Mouse (Mus musculus) hindbrain, embryonic 16.5 days (tissue): ENCODE results near the gene Srf. TPM values are rescaled to one million over a fixed set of nuclear protein-coding genes. Genes with fewer than 3 reads are reported as not detected.
"Not testable (repeated sequence)": the region's sequence is repeated elsewhere in the genome, so short reads cannot be mapped to it uniquely, and the experiment has no call there.

Source experiments
- ATAC-seq: fragments of 200-750 bp; cut with Nextera tagmentation; 2 replicates; pipeline ENCODE4 v1.8.0; 2017; ENCODE audit warnings: moderate TSS enrichment, moderate library complexity
- H3K27ac ChIP-seq: fragments of 300-500 bp; sonication (generic); 2 replicates; pipeline ENCODE4 v1.5.1; 2014; ENCODE audit warnings: low read depth, mild to moderate bottlenecking, control low read depth, low read length, moderate library complexity
- H3K27me3 ChIP-seq: fragments of 300-500 bp; sonication (generic); replicated peaks from 2 replicates; pipeline ENCODE4 v1.6.1; 2014; ENCODE audit warnings: low read length; ENCODE audit not compliant: control insufficient read depth, insufficient read depth
- H3K36me3 ChIP-seq: fragments of 300-500 bp; sonication (generic); 2 replicates; pipeline ENCODE4 v1.6.1; 2014; ENCODE audit warnings: mild to moderate bottlenecking, low read length, moderate library complexity, mixed read lengths; ENCODE audit not compliant: control insufficient read depth, insufficient read depth
- H3K4me1 ChIP-seq: fragments of 300-500 bp; sonication (generic); 2 replicates; pipeline ENCODE4 v1.6.1; 2014; ENCODE audit warnings: low read depth, low read length; ENCODE audit not compliant: control insufficient read depth, insufficient read depth
- H3K4me2 ChIP-seq: fragments of 300-500 bp; sonication (generic); 2 replicates; pipeline ENCODE4 v1.6.1; 2014; ENCODE audit warnings: mild to moderate bottlenecking, low read length, control low read depth, moderate library complexity
- H3K4me3 ChIP-seq: fragments of 300-500 bp; sonication (generic); 2 replicates; pipeline ENCODE4 v1.5.1; 2014; ENCODE audit warnings: mild to moderate bottlenecking, low read length, control low read depth, moderate library complexity
- H3K9ac ChIP-seq: fragments of 300-500 bp; sonication (generic); 2 replicates; pipeline ENCODE4 v1.6.1; 2014; ENCODE audit warnings: low read depth, mild to moderate bottlenecking, control low read depth, low read length, moderate library complexity
- H3K9me3 ChIP-seq: fragments of 300-500 bp; sonication (generic); 2 replicates; pipeline ENCODE4 v1.6.1; 2014; ENCODE audit warnings: mild to moderate bottlenecking, low read length, moderate library complexity; ENCODE audit not compliant: control insufficient read depth
- WGBS: fragments of 180-500 bp; shearing (Covaris S2); extraction: QIAGEN DNeasy Blood & Tissue Kit; methylation state at CpG from one replicate; pipeline ENCODE4 v1.1.7; 2014; 5-methylcytosine and 5-hydroxymethylcytosine counted together
- polyA plus RNA-seq: library from polyadenylated mRNA; unstranded; fragments of >200 nt; fragmentation: Nextera tagmentation; extraction: Ambion mirVana; gene quantifications from 2 replicates; pipeline ENCODE4 v1.2.1, GENCODE M21; 2015

Gene Srf
- polyA plus RNA-seq, 1 experiment from 2014 or later = 3.5 TPM

DNA sequence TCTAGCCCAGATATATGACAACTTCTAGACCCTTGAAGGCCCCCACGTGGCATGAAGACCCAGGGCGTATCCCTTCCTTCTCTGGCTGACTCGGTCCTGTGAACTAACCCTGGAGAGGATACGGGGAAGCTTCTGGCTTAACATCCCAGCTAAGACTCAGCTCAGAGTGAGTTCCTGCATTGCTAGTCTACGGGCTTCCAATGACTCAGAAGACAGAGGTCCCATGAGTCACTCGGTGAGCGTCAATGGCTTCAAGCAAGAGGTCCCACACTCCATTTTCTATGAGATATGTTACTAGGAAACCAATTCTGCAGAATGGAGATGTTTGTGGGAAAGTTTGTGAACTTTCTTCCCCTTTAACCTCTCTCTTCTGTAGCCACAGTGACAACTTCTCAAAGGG lies 18.6 kb upstream of the Srf start:
- 94% methylated on average over 7 of the region's 7 CpGs for WGBS
- H3K36me3 ChIP-seq = peaks cover 49% of the 10 kb centered on the region
- no peak for ATAC-seq

DNA sequence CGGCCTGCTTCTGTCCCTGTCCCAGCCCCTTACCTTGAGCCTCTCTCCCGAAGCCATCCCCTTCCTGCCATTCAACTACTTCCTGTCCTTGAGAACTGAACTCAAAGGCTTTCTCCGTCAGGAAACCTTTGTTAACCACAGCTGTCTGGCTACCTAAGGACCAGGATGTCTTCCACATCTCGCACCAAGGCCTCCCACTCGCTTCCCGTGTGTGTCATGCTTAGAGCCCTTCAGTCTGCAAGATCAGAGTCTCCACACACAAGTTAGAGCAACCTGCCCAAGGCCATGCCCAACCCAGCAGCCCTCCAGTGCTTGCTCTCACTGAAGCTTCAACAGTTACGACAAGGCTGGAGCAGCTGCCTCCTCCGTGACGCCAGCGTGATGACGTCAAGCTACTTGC lies 15.0 kb upstream of the Srf start:
- no peak overlapping the region for H3K4me2 ChIP-seq
- H3K27ac ChIP-seq = no peak overlapping the region
- H3K36me3 ChIP-seq = peaks cover 42% of the 10 kb centered on the region
- H3K9ac ChIP-seq = no peak overlapping the region
- no peaks in the 10 kb centered on the region for H3K9me3 ChIP-seq
- no peak for ATAC-seq
- H3K27me3 ChIP-seq = no peaks in the 10 kb centered on the region
- H3K4me3 ChIP-seq = no peak overlapping the region
- WGBS = 92% methylated on average over 11 of the region's 11 CpGs
- H3K4me1 ChIP-seq = no peaks in the 10 kb centered on the region

More for the DNA sequence above, 18.6 kb upstream of the Srf start:
- Histone ChIP-seq H3K27me3 (no peaks in the 10 kb centered on the region), H3K27ac (no peak overlapping the region), H3K4me3 (no peak overlapping the region), H3K4me2 (no peak overlapping the region), H3K9me3 (no peaks in the 10 kb centered on the region), H3K9ac (no peak overlapping the region), H3K4me1 (no peaks in the 10 kb centered on the region)

DNA sequence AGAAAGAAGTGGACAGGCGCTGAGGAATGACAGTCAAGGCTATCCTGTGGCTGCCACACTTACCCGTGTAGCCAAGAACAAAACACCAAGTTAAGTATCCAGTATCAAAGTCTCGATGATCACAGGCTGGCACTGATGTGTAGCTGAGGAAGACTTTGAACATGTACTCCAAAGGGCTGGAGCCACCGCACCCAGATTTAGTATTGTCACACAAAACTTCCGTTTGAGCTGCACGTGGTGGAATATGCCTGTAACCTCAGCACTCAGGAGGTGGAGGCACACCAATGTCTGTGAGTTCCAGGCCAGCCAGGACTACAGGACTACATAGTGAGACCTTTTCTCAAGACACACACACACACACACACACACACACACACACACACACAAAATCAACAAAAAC lies 3.2 kb upstream of the Srf start:
- H3K9me3 ChIP-seq = no peaks in the 10 kb centered on the region
- no peak overlapping the region for H3K27ac ChIP-seq
- H3K9ac ChIP-seq = no peak overlapping the region
- no peak for ATAC-seq
- peaks cover 7% of the 10 kb centered on the region for H3K4me1 ChIP-seq
- peaks cover 6% of the 10 kb centered on the region; the same call in 1 of the 2 replicates for H3K36me3 ChIP-seq
- H3K27me3 ChIP-seq = no peaks in the 10 kb centered on the region
- no peak overlapping the region for H3K4me2 ChIP-seq
- no peak overlapping the region for H3K4me3 ChIP-seq
- 85% methylated on average over 6 of the region's 6 CpGs for WGBS

DNA sequence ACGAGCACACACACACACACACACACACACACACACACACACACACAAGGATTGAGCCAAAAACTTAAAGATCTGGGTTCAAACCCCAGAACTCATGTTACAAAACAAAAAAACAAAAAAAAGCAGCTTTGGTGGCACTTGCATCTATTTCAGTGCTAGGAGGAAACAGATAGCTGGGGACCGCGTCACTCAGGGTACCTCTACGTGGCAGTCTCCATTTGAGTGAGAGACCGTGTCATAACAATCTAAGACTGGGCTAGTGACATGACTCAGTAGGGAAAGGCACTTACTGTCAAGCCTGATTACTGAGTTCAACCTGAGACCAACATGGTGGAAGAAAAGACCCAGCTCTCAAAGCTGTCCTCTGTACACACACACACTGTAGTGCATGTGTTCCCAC lies 2.2 kb upstream of the Srf start:
- Histone ChIP-seq H3K27me3 (no peaks in the 10 kb centered on the region), H3K4me3 (no peak overlapping the region), H3K4me1 (peaks cover 17% of the 10 kb centered on the region), H3K4me2 (no peak overlapping the region), H3K27ac (no peak overlapping the region), H3K9me3 (no peaks in the 10 kb centered on the region), H3K9ac (no peak overlapping the region), H3K36me3 (no peaks in the 10 kb centered on the region)
- no peak for ATAC-seq
- WGBS = 88% methylated on average over 5 of the region's 5 CpGs

DNA sequence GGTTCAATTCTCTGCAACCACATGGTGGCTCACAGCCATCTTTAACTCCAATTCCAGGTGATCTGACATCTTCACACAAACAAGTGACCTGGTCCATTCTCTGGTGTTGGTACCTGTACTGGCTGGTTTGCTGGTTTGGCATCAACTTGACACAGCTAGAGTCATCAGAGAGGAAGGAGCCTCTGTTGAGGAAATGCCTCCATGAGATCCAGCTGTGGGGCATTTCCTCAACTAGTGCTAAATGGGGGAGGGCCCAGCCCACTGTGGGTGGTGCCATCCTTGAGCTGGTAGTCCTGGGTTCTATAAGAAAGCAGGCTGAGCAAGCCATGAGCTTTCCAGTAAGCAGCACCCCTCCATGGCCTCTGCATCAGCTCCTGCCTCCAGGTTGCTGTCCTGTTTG lies 1.3 kb upstream of the Srf start:
- H3K36me3 ChIP-seq, H3K27ac ChIP-seq, H3K4me3 ChIP-seq, H3K4me2 ChIP-seq, ATAC-seq, H3K9ac ChIP-seq, H3K27me3 ChIP-seq, H3K9me3 ChIP-seq: not testable (repeated sequence)
- H3K4me1 ChIP-seq = peaks cover 25% of the 10 kb centered on the region

DNA sequence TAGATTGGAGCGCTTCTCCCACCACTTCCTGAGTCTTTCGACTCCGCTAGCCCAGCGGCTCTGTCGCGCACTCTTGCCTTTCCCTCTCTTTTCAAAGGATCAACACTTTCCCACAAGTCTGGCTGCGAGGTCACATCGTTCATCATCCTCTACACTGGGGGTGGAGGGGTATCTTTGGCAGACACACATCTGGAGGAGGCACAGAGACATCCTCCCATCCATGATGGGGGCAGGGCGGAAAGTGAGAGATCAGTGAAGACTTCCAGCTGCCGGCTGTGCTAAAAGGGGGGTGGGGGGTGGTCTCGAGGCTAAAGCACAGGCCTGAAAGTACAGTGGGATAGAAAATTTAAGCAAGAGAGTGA lies 590 bp upstream of the Srf start:
- peak; percentile 32; the same call in 1 of the 2 replicates for ATAC-seq
- H3K4me2 ChIP-seq = peak overlapping the region; percentile 88
- WGBS = 1% methylated on average over 11 of the region's 11 CpGs

DNA sequence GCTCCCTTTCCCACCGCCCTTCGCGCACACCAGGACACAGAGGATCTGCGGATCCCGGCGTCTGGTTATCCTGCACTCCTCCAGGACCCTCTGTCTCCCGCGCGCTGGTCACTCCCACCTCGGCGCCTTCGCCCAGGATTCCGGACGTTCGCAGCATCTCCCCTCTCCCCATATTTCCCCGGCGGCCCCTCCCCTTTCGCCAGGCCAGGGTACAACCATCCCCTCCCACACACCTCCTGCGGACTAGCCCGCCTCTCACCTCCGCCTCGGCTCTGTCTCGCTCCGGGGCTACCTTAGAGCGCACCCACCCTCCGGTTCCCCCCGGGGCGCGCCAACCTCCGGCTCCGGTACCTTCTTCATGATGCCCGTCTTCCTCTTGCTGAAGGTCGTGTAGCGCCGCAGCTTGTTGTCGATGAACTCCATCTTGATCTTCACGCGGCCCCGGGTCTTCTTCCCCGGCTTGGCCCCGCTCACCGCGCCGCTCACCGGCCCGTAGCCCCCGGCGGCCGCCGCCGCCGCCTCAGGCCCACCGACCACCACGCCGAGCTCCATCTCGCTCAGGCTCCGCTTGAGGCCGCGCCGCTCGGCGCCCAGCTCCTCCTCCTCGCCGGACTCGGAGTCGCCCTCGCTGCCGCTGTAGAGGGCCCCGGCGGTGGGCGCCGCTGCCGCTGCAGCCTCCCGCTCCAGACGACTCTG lies 850 bp downstream of the Srf start:
- WGBS = under 1% methylated on average over 67 of the region's 75 CpGs
- Histone ChIP-seq H3K4me1 (peaks cover 27% of the 10 kb centered on the region), H3K9me3 (no peaks in the 10 kb centered on the region), H3K9ac (peak overlapping the region; percentile 99), H3K36me3 (peaks cover 10% of the 10 kb centered on the region), H3K4me3 (peak overlapping the region; percentile 99), H3K27ac (peak overlapping the region; percentile 94), H3K4me2 (peak overlapping the region; percentile 87), H3K27me3 (no peaks in the 10 kb centered on the region)
- no peak for ATAC-seq

More for the DNA sequence above, 590 bp upstream of the Srf start:
- no peaks in the 10 kb centered on the region for H3K27me3 ChIP-seq
- peaks cover 2% of the 10 kb centered on the region for H3K36me3 ChIP-seq
- peaks cover 27% of the 10 kb centered on the region for H3K4me1 ChIP-seq
- peak overlapping the region; percentile 64 for H3K9ac ChIP-seq
- peak overlapping the region; percentile 99 for H3K4me3 ChIP-seq
- H3K27ac ChIP-seq = peak overlapping the region; percentile 85
- H3K9me3 ChIP-seq = no peaks in the 10 kb centered on the region

DNA sequence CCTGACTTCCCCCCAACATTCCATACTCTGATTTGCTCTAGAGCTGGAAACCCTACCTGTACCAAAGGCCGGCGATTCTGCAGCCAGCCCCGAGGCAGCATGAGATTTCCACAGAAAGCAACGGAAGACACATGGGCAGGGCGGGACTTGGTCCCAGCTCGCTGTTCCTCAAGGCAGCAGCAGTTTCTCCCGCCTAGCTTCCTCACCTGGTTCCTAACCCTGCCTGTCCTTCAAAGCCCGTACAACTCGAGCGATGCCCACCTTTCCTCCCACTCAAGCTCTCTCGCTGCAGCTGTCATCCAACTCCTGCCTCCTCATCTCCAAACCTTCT lies 1.4 kb downstream of the Srf start:
- Histone ChIP-seq H3K4me2 (peak overlapping the region; percentile 87), H3K4me1 (peaks cover 27% of the 10 kb centered on the region), H3K4me3 (peak overlapping the region; percentile 99), H3K9ac (peak overlapping the region; percentile 99), H3K27me3 (no peaks in the 10 kb centered on the region), H3K27ac (peak overlapping the region; percentile 94), H3K9me3 (no peaks in the 10 kb centered on the region), H3K36me3 (peaks cover 15% of the 10 kb centered on the region)
- WGBS = under 1% methylated on average over 11 of the region's 11 CpGs
- no peak for ATAC-seq

DNA sequence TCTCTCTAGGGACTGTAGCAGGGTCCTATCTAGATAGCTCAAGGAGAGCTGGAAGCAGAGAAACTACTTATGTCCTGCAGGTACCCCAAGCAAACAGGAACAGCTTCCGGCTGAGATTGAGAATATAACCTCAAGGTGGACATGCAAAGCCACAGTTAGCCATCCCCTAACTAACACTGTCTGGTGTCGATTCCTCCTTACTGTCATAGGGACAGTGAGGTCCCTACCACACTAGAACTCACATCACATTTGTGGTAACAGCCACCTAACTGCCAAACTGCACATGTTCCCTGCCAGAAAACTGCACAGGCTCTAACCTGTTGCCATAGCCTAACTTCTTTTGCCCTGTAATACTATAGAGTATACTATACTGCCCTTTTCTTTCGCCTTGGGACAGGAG lies 2.0 kb downstream of the Srf start:
- ATAC-seq = no peak
- H3K4me1 ChIP-seq = peaks cover 27% of the 10 kb centered on the region
- H3K4me3 ChIP-seq = peak overlapping the region; percentile 99
- H3K27ac ChIP-seq = no peak overlapping the region
- WGBS = 75% methylated on average over 3 of the region's 3 CpGs
- peak overlapping the region; percentile 99 for H3K9ac ChIP-seq
- H3K27me3 ChIP-seq = no peaks in the 10 kb centered on the region
- peak overlapping the region; percentile 87 for H3K4me2 ChIP-seq
- H3K36me3 ChIP-seq = peaks cover 16% of the 10 kb centered on the region
- H3K9me3 ChIP-seq = no peaks in the 10 kb centered on the region
